Mouse (Mus musculus) embryo, embryonic 9.5 days (tissue): ENCODE measurements around the gene Ifnk.

Source experiments
- DNase-seq: peaks from one replicate; pipeline ENCODE4 v3.0.0-alpha.2; 2017; ENCODE audit errors: extremely low spot score

The Ifnk gene

GRCm38 (mm10) chr4:35138077-35138476, 13.8 kb upstream of the Ifnk start:
- no peak for DNase-seq

GRCm38 (mm10) chr4:35140317-35140716, 11.5 kb upstream of the Ifnk start:
- no peak for DNase-seq

- DNase-seq, result no peak
Observed at GRCm38 (mm10) chr4:35143472-35144102, 8.3 kb upstream of the Ifnk start.

GRCm38 (mm10) chr4:35145726-35146125, 6.1 kb upstream of the Ifnk start:
- DNase-seq, result no peak

GRCm38 (mm10) chr4:35146597-35146996, 5.3 kb upstream of the Ifnk start:
- no peak for DNase-seq

- no peak for DNase-seq
Observed at GRCm38 (mm10) chr4:35148326-35148725, 3.5 kb upstream of the Ifnk start.

- no peak for DNase-seq
Observed at GRCm38 (mm10) chr4:35150706-35151105, 1.1 kb upstream of the Ifnk start.

- peak; percentile 11 for DNase-seq
Observed at GRCm38 (mm10) chr4:35154051-35154450, 2.2 kb downstream of the Ifnk start.

GRCm38 (mm10) chr4:35155132-35155922, 3.5 kb downstream of the Ifnk start:
- peak; percentile 69 for DNase-seq

- peak; percentile 82 for DNase-seq
Observed at GRCm38 (mm10) chr4:35156149-35156611, 4.3 kb downstream of the Ifnk start.

- DNase-seq, result peak; percentile 90
Observed at GRCm38 (mm10) chr4:35156751-35157611, 5.1 kb downstream of the Ifnk start, which contains the start of gene Mob3b. Gene Mob3b, minus strand, starts transcription at chr4:35157484.

- no peak for DNase-seq
Observed at GRCm38 (mm10) chr4:35157815-35158214, 6.0 kb downstream of the Ifnk start.

- no peak for DNase-seq
Observed at GRCm38 (mm10) chr4:35165275-35165674, 13.4 kb downstream of the Ifnk start.

GRCm38 (mm10) chr4:35165947-35166346, 14.1 kb downstream of the Ifnk start:
- no peak for DNase-seq

- no peak for DNase-seq
Observed at GRCm38 (mm10) chr4:35167855-35168254, 16.0 kb downstream of the Ifnk start.

- no peak for DNase-seq
Observed at GRCm38 (mm10) chr4:35169571-35170125, 17.8 kb downstream of the Ifnk start.

GRCm38 (mm10) chr4:35172471-35172870, 20.6 kb downstream of the Ifnk start:
- no peak for DNase-seq

GRCm38 (mm10) chr4:35173551-35173950, 21.7 kb downstream of the Ifnk start:
- DNase-seq, result no peak

- no peak for DNase-seq
Observed at GRCm38 (mm10) chr4:35175566-35175965, 23.7 kb downstream of the Ifnk start.

GRCm38 (mm10) chr4:35177926-35178645, 26.2 kb downstream of the Ifnk start:
- no peak for DNase-seq
